Mouse (Mus musculus): Measurements from ENCODE around the gene Lst1.

Lst1 gene

DNA sequence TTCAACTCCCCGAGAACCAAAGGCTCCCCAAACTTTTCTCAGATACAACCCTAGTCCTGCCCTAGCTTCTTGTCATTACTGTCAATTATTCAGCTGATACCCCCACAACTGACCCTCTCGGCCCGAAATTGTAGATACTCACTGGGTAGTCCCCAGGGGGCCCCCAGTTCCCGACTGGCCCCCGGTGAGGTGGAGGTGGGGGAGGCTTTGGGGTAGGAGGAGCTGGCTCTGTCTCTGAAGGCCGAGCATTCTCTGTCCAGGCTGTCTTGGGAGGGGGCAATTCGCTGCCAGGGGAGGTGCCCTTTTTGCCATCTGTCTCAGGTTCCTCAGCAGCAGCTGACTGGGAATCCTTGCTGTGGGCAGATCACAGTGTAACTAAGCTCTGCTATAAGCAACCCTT lies 28.6 kb downstream of the Lst1 start:
- no peak for DNase-seq (ENCODE audit: low read depth, low spot score)

DNA sequence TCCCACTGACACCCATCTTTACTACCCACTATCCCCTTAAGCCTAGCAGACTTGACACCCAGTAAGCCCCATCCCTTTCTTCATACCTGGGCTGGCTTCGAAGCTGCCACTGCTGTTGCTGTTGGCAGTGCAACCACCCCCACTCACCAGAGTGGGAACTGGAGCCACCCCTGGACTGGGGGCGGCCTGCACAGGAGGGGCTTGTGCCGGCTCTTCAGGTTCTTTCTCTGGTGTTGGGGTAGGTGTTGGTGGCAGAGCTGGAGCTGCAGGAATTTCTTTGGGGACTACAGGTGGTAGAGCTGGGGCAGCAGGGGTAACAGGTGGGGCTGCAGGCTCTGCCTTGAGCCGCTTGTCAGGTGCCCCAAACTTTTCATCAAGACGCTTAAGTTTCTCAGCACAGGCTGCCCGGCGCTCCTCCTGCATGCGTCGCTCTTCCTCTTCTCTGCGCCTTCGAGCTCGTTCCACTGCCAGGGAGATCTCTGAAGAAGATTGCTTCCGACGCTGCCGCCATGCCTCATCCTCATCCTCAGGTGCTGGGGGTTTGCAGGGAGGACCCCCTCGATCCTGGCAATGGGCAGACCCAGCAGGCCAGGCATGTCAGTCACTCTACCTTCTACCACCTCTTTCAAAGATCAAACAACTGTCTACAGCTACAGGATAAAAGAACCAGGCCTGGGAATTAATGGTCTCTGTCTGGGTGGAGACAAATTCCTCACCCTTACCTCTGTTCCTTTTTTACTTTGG lies 29.2 kb downstream of the Lst1 start:
- DNase-seq (ENCODE audit: low read depth, low spot score): no peak

DNA sequence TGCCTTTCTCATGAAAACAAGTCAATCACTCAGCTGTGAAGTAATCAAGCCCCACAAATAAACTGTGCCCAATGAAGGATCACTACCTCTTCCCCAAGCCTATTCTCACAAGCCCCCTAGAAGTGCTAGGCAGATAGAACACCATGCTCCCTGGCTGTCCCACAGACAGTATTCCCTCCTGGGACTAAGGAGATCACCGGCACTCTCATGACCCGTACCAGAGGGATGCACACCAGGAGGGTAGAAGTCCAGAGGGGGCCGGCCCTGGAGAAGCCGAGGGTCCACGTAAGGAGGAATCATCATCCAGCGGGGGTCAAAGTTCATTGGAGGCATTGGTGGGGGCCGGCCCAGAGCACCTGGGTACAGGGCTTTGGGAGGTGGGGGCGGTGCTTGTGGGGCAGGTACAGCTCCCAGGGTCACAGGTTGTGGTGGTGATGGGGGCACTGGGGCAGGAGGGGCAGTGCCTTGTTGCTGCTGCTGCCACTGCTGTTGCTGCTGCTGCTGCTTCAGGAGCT lies 30.5 kb downstream of the Lst1 start:
- no peak for DNase-seq (ENCODE audit: low read depth, low spot score)

DNA sequence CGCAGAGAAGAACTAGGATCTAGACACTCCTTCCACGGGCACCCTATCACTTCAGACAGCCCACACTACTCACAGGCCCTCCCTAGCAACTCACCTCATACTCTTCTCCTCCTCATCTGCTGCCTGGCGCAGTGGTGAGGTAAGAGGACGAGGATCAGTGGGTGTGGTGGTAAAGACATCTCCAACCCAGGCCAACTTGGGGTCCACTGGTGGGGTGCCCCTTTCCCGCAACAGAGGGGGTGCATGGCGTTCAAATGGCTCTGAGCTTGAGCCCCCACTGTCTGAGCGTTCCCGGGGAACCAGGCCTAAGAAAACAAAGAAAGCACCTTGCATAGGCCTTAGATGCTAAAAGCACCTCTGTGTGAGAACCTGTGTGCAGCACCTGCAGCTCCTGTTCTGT lies 31.0 kb downstream of the Lst1 start:
- DNase-seq (ENCODE audit: low read depth, low spot score): no peak

DNA sequence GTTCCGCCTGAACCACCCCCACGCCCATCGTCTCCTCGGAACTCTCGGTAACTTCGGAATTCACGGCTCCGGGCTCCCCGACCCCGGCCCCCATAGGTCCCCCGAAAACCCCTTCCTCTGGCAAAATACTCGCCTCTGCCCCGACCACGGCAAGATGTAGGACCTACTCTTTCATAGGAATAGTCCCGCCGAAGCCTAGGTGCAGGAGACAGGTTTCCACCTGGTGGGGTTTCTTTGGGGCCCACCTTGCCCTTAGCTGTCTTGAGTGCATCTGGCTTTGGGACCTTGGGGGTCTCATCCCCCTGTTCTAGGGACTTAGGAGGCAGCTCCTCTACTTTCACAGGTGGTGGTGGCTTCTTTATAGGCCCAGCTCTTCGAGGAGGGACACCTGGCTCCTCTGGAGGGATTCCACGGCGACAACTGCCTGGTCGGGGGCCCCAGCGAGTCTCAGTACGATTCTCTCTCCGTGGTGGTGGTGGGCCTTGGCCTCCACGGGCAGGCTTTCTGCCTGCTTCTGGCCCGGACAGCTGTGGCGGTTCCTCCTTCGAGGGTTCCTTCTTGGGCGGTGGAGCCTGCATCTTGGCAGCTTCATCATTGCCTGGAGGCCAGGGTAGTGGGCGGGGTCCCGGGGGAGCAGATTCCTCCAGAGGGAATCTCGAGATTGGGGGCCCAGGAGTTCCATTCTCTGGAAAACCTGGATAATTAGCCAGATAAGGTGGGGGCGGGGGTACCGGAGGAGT lies 31.6 kb downstream of the Lst1 start:
- DNase-seq (ENCODE audit: low read depth, low spot score): no peak

DNA sequence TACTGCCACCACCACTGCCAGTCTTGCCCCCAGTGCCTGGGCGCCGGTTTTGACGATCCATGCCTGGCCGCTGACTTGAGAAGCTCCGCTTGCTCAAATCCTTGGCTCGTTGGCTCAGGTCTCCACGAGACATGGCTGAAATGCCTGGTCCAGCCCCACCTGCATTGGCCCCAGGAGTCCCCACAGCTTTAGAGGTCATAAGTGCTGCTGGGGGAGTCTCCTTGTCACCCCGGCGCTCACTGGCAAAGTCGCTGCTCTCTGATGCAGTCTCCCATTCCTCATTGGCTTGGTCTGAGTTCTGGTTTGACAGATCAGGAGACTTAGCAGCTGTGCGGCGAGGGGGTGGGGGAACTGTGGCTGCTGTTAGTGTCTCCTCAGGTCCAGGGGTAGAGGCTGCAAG lies 32.8 kb downstream of the Lst1 start:
- DNase-seq (ENCODE audit: low read depth, low spot score): no peak

DNA sequence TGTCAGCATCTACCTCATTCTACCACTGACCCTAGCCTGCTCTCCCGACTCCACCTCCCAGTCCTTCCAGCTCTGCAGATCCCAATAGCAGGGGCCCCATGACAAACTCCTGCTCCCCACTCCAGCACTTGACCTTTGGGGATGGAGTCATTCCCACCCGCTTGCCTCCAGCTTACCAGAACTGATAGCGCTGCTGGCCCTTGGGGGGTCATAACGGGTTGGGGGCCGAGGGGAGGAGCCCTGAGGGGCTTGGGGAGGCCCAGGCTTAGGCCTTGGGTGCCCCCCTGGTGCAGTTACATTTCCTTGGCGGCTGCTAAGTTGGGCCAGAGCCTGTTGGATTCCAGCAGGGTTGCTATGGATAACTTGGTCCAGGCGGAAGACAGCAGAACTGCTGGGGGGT lies 33.6 kb downstream of the Lst1 start:
- DNase-seq (ENCODE audit: low read depth, low spot score): no peak

DNA sequence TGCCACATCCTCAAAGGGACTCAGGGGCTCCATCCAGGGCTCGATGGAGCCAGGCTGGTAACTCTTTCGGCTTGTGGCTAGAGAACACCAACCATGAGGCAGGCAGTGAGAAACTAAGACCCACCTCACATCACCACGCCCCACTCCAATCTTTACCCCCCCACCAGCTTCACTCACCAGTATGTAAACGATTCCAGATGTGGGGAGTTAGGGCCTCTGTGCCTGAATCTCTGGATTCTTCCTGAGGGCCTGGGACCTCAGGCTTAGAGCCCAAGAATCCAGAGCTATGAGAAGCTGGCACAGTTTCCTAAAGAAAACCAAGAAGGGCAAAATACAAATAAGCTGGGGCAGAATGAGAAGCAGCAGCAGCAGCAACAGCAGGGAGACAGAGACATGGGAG lies 34.3 kb downstream of the Lst1 start:
- no peak for DNase-seq (ENCODE audit: low read depth, low spot score)

DNA sequence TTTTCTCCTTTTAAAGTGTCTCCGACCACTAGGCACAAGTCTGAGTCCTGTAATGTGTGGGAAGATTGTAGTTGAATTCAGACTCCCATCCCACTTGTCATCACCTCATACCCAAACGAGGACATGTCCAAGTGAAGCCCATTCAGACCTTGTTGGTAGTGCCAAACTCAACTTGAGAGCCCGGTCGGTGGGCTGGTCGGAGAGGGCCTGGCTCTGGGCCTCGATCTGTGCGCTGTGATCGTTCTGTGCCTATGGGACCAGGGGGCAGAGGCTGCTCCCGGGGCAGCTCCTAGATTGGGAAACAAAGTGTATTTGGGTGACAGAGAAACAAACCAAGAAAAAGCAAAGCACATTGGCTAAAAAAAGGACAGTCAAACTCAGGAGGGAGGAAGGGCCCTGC lies 35.2 kb downstream of the Lst1 start:
- no peak for DNase-seq (ENCODE audit: low read depth, low spot score)

DNA sequence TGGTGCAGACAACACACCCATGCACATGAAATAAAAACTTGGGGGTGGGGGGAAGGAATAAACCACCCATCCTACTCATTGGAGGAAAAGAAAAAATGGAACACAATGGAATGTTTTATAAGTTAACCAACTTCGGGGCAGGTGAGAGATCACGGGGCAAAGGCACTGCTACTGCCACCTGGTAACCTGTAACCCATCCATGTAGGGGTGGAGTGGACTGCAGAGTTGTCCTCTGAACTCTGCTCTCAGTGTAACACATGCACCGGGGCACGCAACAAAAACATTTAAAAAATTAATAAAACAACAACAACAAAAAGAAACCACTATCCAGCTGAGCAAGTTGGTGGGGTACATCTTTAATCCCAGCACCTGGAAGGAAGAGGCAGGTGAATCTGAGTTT lies 36.1 kb downstream of the Lst1 start:
- no peak for DNase-seq (ENCODE audit: low read depth, low spot score)

DNA sequence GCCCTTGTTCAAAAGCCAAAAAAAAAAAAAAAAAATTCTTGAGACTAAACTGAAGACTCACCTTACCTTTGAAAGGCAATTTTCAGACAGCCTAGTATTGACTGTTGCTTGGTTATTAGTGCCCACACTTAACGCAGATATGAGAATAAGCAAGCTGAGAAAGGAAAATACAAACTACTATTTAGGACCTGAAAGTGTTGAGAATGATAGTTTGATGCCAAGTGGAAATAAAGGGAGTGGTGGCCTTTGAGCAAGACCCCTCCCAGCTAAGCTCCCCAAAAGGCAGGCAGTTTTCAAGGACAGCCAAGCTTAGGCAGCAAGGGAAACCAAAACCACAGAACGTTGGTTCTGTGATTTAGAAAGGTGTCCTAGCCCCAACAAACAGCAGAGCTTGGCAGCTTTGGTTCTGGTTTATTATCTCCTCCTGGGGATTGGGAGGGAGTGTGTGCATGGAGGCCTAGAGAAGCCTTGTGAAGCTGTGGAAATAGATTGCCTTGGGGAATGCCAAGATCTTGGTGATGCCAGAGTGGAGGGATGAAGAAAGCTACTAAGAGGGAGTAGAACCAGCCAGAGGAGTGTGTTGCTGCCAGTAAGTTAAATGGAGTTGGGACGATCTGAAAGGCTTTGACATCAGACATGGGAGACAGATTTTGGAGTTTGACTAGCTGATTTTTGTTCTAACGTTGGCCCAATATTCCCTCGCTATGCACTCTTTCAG lies 40.2 kb downstream of the Lst1 start:
- no peak for DNase-seq (ENCODE audit: low read depth, low spot score)

DNA sequence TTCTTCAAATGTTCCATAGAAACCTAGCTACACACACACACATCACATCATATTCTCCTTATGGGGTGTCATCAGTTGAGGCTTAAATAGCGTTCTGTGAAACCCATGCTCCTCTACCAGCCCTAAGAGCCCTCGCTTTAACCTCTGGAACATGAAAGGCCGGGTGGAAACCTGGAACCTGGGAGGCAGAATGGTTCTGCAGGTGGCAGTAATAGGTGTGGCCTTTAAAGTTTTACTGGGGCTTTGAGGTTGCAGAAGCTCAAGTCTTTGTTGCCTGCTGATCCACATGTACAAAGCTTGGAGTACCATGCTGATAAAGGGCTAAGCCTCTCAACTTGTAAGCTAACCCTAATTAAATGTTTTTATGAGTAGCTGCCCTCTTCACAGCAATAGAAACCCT lies 40.9 kb downstream of the Lst1 start:
- no peak for DNase-seq (ENCODE audit: low read depth, low spot score)

DNA sequence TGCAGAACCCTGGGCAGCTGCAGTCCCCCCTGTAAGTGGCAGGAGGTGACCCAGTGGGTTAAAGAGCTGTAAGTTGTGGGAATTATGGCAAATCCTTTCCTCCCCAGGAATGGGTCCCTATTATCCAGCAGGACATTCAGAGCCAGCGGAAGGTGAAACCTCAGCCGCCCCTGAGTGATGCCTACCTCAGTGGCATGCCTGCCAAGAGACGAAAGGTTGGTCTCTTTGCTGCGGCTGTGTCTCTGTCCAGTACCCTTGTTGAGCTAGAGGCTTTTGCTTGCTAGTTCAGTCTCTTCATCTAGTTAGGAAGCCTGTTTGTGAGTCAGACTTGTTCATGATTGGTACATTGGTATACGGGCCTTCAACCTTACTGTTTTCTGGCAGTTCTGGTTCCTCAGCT lies 42.1 kb downstream of the Lst1 start:
- no peak for DNase-seq (ENCODE audit: low read depth, low spot score)

DNA sequence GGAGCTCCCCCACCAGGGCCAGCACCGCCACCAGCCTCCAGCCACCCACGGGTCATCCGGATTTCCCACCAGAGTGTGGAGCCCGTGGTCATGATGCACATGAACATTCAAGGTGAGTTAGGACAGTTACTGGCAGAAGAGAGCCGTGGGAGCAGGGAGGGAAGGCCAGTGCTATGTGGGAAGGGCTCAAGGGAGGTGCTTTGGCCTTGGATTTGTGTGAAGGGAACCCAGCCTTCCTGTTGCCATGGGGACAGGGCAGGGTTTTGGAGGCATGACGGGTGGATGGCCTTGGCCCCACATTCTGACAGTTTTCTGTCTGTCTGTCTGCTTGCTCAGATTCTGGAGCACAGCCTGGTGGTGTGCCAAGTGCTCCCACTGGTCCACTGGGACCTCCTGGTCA lies 46.3 kb downstream of the Lst1 start:
- no peak for DNase-seq (ENCODE audit: low read depth, low spot score)

DNA sequence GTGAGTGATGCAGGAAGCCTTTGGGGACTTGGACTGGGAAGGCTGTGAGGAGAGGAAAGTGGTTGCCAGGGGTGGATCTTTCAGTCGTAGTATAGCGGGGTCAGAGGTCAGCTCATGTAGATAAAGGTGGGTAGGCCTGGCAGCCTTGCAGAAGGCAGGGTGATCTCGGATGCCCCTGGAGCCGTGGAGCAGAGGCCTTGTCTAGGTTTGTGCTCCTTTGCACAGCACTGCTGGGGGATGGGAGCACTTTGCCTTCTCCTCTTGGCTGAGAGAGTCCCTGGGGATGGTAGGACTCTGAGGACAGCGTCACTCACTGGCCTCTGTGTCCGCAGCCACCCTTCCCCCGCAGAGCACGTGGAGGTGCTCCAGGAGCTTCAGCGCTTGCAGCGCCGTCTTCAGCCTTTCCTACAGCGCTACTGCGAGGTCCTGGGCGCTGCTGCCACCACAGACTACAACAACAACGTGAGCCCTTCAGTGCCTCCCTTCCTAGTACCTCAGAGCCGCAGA lies 47.7 kb downstream of the Lst1 start:
- no peak for DNase-seq (ENCODE audit: low read depth, low spot score)

DNA sequence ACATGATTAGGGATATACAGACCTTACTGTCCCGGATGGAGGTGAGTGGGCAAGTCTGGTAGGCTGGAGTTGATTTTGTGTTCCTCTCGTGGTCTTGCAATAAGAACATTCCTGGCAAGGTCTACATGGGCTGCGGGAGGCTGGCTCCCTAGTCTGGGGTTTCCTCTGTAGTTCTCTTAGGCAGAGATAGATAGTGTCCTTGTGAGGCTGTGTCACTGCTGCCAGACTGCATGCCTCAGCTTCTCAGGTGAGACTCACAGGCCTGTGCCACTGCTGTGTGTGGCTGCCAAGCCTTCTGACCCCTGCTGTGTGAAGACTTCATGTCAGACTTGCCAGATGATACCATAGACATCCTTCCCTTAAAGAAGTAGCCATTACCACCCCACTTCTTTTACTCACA lies 49.0 kb downstream of the Lst1 start:
- DNase-seq (ENCODE audit: low read depth, low spot score): no peak

DNA sequence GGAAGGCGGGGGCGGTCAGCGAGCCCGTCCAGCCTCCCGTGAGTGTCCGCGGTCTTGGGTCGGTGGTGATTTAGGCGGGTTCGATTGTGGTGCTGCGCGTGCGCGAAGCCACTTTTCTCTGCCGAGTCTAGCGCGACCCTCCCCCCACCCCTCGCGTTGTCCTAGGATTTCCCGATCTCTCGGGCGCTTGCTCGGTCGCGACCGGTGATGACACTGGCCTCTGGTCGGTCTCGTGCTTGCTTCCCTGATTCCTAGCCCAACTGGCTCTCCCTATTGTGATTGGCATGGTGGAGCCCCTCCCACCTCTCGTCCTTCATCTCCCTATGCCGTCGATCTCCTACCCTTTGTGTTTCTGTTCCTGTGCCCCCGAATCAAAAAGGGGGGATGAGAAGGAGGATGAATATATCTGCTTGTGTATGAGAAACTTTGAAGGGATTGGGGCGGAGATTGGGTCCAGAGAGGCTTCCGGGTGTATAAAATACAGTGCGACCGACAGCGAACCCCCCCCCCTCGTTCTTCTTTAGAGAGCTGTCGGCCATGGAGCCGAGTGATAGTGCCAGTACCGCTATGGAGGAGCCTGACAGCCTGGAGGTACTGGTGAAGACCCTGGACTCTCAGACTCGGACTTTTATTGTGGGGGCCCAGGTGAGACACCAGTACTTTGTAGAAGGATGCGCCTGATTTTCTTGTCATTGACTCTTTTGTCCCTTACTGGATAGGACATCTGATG lies 52.5 kb downstream of the Lst1 start:
- DNase-seq (ENCODE audit: low read depth, low spot score): no peak
